Mouse (Mus musculus): ENCODE results near the gene Pdrg1. TPM values are rescaled to one million over a fixed set of nuclear protein-coding genes. Genes with fewer than 3 reads are reported as not detected.

The Pdrg1 gene
- polyA plus RNA-seq (2012; rRNA removed; ENCODE audit: low replicate concordance), result 12.2 and 13.6 TPM in 2 replicates

DNA sequence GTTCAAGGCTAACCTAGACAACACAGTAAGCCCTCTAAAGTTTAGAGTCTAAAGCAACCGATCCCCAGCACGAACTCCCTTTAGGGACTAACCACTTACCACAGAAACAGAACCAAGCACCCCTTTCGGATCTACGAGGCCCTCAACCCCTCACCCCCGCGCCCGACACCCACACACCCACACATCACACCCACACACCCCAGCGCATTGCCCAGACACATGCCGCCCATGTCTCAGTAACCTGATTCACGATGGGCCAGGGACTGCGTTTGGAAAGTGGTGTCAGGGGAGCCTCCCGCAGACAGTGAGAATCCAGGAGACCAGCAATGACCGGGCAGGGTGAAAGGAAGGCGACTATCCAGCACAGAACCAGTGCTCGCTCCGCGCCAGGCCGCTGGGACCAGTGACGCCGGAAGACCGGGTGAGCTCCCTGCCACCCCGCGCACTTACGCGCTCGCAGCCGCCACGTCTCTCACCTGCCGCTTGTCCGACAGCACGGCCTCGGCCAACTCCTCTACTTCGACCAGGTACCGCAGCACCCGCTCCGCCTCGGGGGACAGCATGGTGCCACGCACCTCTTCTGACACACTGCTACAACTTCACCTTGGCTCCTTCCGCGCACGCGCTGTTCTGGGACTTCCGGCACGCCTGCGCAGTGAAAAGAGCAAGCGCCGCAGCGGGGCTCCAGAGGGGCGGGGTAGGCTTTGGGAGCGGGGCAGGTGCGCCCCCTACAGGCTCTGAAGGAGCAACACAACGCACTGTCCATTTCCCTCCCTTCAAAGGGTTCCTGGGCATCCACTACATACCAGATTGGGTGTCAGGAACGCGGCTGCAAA is at the start of gene Pdrg1:
Pdrg1 (minus strand) TSS at position 670 of the 836 bp plus-strand sequence.

DNA sequence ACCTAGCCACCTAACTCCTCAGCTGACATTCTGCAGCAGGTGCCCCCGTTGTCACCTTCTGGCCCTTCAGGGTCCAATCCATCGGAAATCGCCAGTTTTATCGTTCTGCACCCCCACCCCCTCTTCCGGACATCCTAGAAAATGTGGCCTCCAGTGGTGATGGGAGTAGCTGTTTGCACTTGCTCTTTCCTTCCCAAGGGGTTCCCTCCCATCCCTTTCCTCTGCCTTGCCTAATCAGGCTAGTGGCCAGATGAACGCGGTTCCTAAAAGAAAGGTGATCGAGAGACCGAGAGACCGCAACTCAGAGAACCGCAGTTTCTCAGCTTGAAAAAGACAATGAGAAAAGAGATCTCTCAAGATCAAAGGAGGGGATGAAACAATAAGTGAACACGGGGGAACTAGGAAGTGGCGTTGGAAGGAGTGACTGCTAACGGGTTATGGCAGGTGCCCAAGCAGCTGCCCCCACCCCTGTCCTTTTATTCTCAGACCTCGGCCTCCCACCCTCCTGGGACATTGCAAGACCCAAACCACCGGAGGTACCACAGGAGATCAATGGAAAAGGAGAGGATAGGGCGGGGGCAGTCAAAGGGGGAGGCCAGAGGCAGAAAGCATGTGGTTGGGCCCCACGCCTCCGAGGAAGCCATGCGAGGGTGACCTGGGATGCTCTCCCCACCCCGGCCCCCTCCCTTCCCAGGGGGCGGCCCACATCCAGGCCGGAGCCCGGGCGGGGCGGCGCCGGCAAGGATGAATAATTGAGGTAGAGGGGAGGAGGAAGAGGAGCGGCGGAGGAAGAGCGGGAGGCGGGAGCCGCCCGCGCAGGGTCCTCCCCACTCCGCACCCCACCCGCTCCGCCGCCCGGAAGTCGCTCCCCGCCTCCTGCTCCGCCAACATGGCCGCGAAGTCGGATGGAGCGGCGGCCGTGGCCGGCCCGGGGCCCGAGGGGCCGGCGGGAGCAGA is 16.2 kb upstream of the Pdrg1 start, which contains the start of gene Xkr7:
Xkr7 (plus strand) TSS at position 727 of the 957 bp plus-strand sequence.

DNA sequence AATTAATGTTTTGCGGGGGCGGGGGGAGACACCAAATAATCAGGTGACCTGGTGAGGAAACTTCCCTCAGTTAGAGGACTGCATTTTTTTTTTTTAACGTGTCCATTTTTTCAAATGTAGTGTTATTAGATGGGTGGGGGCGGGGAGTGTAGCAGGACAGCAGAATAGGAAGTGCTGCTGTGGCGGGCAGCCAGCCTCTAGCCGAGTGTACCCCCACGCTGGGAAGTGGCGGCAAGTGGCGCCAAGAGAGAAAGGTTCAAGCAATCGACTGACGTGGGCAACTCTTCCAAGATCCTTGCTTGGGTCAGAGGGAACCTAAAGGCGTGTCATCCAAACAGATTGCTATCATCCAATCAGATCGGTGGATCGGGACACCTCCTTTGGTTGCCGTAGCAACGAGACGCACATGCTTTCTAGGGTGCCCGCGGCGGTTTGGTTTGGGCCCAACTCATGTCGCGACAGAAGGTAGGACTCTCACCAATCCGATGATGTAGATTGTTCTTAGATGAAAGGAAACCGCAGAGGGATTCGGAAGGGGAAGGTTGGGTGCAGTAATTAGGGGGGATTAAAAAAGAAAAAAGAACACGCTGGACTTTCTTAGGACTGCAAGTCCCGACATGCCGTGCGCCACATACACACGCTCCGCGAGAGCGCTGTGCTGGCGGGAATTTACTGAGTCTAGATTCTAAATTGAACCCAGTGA is 53.0 kb downstream of the Pdrg1 start, which contains the start of gene Ttll9:
Ttll9 (plus strand) TSS at position 395 of the 703 bp plus-strand sequence.

Other genes with a start within 250 kb of the Pdrg1 start
- gene Bcl2l1, start 183.7 kb downstream of the Pdrg1 start, polyA plus RNA-seq (2012; rRNA removed; ENCODE audit: low replicate concordance), result 28.4 and 66.4 TPM in 2 replicates
- 0.34 and 0.41 TPM in 2 replicates for gene Tpx2, start 167.5 kb downstream of the Pdrg1 start, polyA plus RNA-seq (2012; rRNA removed; ENCODE audit: low replicate concordance)
- gene Mylk2, start 104.1 kb downstream of the Pdrg1 start, polyA plus RNA-seq (2012; rRNA removed; ENCODE audit: low replicate concordance), result 0.04 TPM in 1 of 2 replicates, not detected in the other
- gene Foxs1, start 82.2 kb downstream of the Pdrg1 start, polyA plus RNA-seq (2012; rRNA removed; ENCODE audit: low replicate concordance), result 2.4 and 3.3 TPM in 2 replicates
- gene Dusp15, start 63.7 kb downstream of the Pdrg1 start, polyA plus RNA-seq (2012; rRNA removed; ENCODE audit: low replicate concordance), result 0.02 and 0.04 TPM in 2 replicates
- gene Ttll9, start 52.9 kb downstream of the Pdrg1 start, polyA plus RNA-seq (2012; rRNA removed; ENCODE audit: low replicate concordance), result not detected in 2 replicates
- 0.09 and 0.12 TPM in 2 replicates for gene Xkr7, start 16.4 kb upstream of the Pdrg1 start, polyA plus RNA-seq (2012; rRNA removed; ENCODE audit: low replicate concordance)
- 7.3 and 7.4 TPM in 2 replicates for gene Ccm2l, start 50.5 kb upstream of the Pdrg1 start, polyA plus RNA-seq (2012; rRNA removed; ENCODE audit: low replicate concordance)
- gene Hck, start 93.0 kb upstream of the Pdrg1 start, polyA plus RNA-seq (2012; rRNA removed; ENCODE audit: low replicate concordance), result 15.7 and 19.1 TPM in 2 replicates
- 22.9 and 34.5 TPM in 2 replicates for gene Tm9sf4, start 145.9 kb upstream of the Pdrg1 start, polyA plus RNA-seq (2012; rRNA removed; ENCODE audit: low replicate concordance)
- 1.4 and 1.7 TPM in 2 replicates for gene Tspyl3, start 210.0 kb upstream of the Pdrg1 start, polyA plus RNA-seq (2012; rRNA removed; ENCODE audit: low replicate concordance)
- gene Plagl2, start 226.0 kb upstream of the Pdrg1 start, polyA plus RNA-seq (2012; rRNA removed; ENCODE audit: low replicate concordance), result 8.1 and 12.2 TPM in 2 replicates
- 13.4 and 16.6 TPM in 2 replicates for gene Pofut1, start 226.1 kb upstream of the Pdrg1 start, polyA plus RNA-seq (2012; rRNA removed; ENCODE audit: low replicate concordance)